Mouse (Mus musculus) layer of hippocampus, adult 18-20 months (tissue): ENCODE results near the gene Serpinb9. TPM values are rescaled to one million over a fixed set of nuclear protein-coding genes. Genes with fewer than 3 reads are reported as not detected.
"Not testable (repeated sequence)": the region's sequence is repeated elsewhere in the genome, so short reads cannot be mapped to it uniquely, and the experiment has no call there.

Experiments
- DNase-seq, 2 experiments: peaks; one replicate each; pipeline ENCODE4 v3.0.0; 2022; ENCODE audit warnings: low spot score in 2 of 2
- long read RNA-seq: library from polyadenylated mRNA; stranded (forward); transcript quantifications from one replicate; pipeline ENCODE4 v2.0.0, GENCODE M21; 2021
- total RNA-seq, 2 experiments: library from RNA; stranded (reverse); gene quantifications; 2 replicates each; pipeline ENCODE4 v1.2.3; 2021

Serpinb9 gene
- 1 to 10 TPM; 5.7 to 6.1 TPM for total RNA-seq
- long read RNA-seq, transcript Serpinb9-201 (7 exons, 3,397 nt), result major isoform, 8 of 8 reads
- long read RNA-seq, partial matches to known transcripts, result 0 of 8 reads
- long read RNA-seq, other reads (novel, unspliced or antisense), result 0 of 8 reads

DNA sequence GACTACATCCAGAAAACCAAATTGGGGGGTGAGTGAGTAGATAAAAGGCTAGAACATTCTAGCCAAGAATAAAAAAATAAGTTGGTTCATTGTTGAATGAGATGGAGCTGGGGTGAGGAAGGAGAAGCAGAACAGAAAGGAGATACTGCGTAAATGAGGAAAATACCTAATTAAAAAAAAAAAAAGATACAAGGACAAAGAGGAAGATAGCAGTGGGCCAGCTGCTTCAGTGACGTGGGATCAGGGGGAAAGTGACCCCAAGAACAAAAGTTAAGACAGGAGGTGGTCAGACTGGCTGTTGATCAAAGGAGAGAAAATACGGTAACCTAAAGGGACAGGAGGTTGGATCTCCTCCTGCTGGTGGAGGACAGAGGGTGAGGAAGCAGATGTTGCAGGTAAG is at the start of gene Serpinb9:
Serpinb9 (plus strand) TSS at position 301 of the 400 bp plus-strand sequence.
- no peak for DNase-seq

DNA sequence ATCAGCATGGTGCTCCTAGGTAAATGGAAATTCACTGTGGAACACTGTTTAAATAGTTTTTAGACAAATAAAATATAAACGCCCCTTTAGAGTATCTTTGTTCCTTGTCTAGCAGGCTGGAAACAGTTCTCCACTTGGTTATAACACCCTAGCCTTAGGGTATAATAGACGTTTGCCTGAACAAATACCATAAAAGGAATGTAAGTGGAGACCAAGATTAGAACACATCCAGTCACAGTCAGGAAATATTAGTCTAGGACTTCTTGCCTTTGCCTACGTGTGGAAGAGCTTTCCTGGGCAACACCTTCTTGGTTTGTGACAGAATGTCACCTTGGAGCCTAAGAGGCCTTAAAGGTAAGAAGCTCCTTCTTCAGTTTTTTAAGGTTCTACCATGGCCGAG is 46.5 kb upstream of the Serpinb9 start:
- DNase-seq, result no peak

DNA sequence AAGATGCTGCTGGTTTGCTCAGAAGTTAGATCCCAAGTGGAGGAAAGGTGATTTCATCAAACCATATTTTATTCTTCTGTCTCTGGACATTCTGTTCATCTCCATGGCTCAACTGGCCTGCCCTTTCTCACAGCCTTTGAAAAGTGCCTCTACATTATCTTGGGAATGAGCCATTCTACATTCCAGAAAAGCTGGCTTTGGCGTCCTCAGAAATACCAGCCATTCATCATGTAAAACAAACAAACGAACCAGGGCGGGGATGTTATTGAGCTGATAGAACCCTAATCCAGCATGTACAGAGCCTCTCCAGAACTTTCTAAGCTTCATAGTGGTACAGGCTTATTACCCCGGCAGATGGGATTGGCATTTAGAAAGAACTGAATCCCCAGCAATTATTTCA is 45.1 kb upstream of the Serpinb9 start:
- DNase-seq, result no peak

DNA sequence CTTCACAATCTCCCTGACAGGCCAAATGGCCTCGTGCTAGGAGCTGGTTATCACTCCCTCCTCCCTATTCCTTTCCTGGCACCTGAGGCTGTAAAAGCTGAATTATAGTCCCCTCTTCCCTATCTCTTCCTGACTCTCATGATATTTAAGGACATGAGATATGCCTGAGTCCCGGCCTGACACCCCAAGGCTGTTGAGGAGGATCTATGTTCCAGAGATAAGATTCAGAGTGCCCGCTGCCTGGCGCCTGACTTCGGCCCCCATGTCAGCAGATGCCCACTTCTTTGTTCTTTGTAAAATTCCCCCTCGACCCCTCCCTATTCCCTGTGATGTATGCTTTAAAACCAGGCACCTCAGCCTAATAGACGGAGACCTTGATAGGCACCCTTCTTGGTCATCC is 44.5 kb upstream of the Serpinb9 start:
- not testable (repeated sequence) for DNase-seq

DNA sequence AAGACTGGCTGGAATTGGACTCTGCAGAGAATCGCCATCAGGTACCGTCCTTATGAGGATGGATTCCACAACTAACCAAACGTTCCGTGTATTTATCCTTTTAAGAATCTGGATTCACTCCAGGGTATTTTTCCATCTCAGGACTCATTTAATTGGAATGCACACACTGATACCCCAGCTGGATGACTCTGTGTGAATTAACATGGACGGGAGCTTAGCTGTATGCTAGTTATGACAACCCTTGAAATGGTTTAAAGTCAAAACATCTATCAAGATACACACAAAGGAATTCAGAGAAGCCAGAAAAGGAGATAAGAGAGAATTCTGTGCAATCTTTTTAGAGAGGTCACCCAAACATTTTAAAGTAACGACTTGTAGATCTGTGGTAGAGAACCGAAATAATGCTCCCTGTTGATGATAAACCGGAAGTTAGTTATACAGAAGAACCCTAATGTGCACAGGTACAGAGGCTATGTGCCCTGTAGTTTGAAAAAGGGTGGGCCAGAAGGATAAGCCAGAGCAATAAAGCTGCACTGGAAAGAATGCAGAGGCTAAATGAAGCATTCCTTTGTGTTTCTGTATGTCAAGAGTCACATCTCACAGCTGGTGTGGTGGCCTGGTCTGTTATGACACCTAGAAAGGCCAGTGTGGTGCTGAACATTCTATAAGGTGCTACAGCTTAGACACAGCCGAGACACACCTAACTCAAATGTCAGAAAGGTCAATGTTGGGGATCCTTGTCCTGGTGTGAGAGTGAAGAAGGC is 38.9 kb upstream of the Serpinb9 start:
- no peak for DNase-seq

DNA sequence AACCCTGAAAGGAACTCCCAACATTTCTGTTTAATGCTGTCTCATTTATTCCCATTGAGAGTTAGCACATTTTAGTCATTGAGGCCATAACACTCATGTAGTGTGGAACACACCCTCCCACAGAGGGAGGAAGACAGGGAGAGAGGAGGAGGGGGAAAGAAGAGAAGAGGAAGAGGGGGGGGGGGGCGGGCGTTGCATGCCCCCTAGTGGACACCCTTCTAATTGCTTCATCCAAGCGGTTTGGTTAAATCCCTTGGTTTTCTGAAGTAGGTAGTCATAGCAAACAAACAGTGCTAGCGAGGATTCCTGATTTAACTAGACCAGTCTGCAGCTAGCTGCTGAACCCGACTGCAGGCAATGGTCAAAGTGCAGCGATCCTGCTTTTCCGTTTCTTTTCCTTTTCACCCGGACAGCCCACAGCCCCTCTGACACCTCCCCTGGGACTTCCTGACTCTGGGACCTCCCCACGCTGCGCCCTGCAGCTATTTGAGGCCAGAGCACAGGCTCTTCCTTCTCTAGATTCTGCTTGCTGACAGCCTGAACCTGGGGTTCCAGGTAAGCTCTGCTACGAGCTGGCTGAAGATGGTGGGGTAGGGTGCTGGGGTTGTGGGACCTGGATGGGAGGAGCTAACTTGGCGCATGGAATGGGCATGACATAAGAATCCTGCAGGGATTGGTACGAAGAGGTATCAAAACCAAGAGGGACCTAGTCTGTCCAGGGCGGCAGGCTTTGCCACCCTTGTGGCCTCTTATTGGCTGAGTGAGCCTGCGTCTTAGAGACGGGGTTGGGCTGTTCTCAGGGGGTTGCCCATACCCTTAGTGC is 37.9 kb upstream of the Serpinb9 start, which contains the start of gene Serpinb6b:
Serpinb6b (plus strand) TSS at position 221 of the 823 bp plus-strand sequence.
- DNase-seq, result peak in 1 of 2 experiments; percentile 2

DNA sequence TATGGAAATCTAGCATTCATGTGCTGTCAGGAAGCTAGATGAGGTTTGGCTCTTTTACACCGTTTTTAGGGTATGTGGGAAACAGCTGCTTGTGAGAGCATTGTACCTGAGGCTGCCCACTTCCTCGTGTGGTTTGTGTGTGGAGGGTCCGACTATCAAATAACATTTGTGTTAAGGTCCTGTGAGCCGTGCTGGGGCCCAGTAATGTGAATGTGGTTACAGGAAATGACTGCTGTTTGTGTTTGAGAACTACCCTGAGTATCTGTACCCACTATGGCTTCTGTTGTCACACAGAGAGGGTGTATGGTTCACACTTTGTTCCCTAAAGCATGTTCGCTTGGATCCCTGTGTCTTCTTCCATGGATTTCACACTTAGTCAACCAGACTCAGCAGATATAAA is 36.9 kb upstream of the Serpinb9 start:
- no peak for DNase-seq

DNA sequence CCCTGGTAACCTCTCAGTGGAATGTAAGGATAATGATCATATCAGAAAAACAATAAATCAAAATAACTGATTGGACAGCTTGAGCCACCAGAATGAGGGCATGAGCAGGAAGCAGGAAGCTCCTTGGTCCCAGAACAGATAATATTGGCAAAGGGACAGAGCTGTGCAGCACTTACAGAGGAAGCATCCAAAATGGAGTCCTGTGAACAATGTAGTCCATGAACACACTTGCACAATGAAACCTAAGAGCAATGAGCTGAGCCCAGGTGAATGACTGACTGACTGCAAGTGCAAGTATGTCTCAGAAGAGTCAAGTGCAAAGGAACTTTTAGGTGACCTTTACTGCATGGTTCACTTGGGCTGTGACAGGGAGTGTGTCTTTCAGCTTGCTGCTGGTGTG is 35.8 kb upstream of the Serpinb9 start:
- DNase-seq, result no peak

DNA sequence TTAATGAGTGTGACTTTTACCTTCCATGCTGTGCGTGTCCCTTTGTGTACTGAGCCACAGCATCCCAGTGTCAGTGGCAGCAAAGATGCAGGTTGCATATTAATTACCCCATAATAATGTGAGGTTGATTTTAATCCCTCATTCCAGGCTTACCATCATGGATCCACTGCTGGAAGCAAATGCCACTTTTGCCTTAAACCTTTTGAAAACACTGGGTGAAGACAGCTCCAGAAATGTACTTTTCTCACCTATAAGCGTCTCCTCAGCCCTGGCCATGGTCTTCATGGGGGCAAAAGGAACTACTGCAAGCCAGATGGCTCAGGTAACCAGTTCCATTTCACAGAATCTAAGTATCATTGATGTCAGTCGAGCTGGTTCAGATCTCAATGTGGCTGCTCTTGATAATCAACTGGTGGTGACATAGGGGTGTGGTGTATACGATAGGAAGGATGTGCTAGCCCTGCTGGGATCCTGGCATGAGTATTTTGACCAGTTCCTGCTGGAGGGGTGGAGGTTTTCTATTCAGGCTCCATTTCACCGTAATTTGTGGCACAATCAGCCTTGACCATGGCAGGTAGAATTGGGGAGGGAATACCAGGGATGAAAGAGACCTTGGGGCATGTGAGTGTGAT is 34.6 kb upstream of the Serpinb9 start:
- no peak for DNase-seq

DNA sequence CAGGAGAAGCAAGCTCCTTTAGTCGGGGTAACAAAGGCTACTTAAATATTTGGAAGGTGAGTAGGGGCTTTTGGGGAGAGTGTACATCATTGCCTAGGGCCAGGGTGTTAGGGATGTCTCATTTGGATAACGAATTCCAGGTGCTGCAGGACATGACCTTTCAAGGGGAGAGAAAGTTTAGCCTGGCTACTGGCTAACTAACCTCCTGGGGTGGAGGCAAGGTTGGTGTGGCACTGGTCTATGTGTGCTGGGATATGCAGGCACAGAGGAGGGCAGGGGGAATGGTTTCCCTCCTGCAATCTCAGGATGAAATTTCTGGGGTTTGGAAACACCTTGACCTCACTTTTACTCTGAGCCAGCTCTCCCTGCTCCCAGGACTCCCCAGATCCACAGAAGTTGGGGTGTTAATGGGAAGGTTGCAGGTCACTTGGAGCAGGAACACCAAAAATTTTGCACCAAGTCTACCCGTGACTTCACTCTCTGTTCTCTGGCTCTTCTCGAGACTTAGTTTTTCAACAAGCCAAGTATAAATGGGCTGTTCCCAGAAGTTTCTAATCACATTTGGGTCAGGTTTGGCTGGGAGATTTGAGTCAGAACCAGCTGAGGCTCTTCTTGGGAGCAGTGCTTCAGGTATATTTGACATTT is 33.9 kb upstream of the Serpinb9 start:
- DNase-seq, result no peak

DNA sequence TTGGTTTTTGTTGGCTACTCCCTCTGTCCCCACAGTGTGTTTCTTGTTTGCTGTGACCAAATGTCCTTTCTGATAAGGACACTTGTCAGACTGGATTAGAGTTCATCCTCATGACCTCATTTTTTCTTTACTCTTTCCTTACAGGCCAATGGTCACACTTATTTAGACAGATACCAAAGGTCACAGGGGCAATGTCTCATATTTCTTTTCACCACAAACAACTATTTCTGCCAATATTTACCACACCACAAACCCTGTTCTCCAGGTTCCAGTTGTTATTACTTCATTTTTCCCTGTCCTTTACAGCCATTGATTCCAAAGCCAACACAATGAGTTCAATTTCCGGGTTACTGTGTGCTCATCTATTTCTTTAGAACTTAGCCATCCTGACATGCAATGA is 33.4 kb upstream of the Serpinb9 start:
- no peak for DNase-seq

DNA sequence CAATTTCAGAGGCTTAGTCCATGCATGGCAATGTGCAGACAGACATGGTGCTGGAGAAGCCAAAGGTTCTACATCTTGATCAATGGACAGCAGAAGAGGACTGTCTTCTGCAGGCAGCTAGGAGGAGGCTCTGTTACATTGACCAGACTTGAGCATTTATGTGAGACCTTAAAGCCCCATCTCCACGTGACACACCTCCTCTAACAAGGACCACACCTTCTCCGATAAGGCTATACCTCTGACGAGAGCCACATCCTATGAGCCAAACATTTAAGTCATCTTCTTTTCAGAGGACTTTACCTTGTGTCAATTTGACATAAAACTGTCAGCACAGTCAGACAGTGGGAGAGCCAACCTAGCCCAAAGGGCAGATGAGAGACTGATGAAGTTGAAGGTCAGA is 32.3 kb upstream of the Serpinb9 start:
- no peak for DNase-seq

DNA sequence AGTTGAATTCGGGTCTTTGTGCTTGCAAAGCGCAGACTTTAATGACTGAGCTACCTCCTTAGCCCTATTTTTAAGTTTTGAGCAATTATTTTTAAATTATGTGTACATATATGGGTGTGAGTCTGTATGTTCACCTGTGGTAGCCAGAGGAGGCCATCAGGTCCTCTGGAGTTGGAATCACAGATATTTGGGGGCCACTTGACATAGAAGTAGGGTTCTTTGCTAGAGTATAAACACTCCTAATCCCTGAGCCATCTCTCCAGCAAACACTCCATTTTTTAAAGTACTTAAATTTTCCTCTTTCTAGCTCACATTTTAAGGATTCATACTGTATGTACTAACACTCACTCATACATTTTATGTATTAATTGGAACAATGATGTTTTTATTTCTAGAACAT is 28.8 kb upstream of the Serpinb9 start:
- DNase-seq, result no peak

DNA sequence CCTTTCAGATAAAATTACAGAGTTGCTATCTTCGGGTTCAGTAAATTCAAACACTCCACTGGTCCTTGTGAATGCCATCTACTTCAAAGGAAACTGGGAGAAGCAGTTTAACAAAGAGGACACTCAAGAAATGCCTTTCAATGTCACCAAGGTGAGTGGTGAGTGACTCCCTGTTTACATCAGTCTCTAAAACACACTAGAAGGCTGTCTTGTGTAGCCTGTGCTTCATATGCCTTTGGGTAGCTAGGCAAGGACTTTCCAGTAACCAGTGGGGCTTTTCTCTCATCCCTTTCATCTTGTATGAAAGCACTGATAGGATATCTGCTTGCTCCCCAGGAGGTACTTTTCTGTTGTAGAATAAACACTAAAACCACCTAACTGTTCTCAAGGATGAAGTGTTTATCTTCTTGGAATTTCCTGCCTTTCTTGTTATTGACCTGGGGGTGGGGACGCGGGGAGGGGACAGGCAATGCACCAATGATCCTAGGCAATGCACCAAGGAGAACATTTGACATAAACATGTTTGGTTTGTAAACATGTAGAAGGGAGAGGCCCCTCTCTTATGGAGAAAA is 28.1 kb upstream of the Serpinb9 start:
- DNase-seq, result no peak

DNA sequence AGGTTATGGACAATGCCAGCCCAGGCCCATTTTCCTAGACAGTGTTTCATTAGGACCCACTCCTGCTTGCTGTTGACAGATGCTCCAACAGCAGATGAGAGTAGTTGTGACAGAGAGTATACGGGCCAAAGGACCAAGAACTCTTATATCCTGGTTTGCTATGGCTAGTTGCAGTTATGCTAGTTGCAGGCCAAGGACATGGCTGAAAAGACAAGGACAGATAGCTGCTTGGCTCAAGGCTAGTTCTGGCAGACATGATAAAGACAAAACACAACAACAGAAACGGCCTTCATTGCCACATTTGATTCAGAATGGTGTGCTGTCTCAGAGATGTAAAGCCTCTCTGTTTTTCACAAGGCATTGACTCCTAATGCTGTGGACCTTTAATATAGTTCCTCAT is 27.3 kb upstream of the Serpinb9 start:
- DNase-seq, result no peak

DNA sequence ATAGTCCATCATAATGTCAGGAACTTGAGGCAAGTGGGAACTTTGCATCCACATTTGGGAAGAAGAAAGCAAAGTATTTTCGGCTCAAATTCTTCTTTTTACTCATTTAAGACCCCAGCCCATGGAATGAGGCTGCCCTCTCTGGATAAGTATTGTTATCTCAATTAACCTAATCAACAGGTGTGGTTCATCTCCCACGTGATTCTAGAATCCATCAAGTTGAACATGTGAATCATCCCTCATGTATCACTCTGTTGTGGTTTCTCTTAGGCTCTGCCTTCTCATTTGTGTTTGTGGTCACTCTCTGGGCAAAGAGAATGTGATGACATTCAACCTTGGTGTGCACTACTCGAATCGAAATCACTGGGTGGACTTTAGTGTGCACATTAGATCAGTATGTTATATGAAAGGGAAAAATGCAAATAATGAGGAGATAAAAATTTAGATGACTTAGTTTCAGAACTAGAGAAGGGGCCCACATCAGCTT is 20.5 kb upstream of the Serpinb9 start:
- DNase-seq, result no peak

DNA sequence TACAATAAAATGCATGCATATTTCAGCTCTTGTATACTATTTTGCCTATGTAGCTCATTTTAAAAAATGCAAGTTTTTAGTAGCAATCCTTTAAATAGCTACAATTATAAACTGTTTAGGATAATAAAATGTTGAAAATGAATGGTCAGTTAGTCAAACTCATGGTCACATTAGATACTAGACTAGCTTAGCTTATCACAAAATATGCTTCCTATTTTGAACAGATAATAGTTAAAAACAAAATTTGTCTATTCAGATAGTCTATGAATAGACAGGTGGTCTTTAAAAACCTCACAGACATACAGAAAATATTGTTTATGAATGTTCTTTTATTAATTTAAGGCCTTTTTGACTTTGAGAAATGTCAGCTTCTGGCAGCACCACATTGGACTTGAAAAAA is 16.8 kb upstream of the Serpinb9 start:
- DNase-seq, result no peak

DNA sequence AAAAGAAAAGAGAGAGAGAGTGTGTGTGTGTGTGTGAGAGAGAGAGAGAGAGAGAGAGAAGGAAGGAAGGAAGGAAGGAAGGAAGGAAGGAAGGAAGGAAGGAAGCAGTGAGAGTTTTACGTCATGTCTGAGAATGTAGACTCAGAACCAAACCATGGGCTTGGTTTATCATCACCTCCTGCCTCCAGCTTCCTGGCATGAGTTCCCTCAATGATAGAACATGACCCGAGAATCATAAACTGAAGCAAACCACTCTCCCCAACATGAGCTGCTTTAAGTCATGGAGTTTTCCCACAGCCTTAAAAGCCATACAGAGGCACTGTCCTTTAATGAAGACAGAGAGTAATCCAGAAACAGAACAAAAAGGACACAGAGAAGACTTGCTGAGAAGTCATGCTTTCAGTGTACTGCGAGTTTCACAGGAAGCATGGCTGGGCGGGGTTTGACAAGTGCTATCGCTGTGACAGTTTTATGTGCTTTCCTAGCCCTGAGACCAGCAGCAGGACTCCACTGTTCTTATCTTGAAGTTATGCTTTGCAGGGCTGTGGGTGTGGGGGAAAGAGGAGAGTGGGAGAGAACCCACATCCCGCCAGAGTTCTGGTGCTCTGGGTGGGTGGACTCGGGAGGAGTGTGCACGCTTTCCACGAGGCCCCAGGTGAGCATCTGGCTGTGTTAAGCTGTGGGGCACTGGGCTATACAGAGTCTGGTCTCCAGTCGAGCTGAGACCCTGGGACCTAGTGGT is 9.7 kb upstream of the Serpinb9 start:
- no peak for DNase-seq

DNA sequence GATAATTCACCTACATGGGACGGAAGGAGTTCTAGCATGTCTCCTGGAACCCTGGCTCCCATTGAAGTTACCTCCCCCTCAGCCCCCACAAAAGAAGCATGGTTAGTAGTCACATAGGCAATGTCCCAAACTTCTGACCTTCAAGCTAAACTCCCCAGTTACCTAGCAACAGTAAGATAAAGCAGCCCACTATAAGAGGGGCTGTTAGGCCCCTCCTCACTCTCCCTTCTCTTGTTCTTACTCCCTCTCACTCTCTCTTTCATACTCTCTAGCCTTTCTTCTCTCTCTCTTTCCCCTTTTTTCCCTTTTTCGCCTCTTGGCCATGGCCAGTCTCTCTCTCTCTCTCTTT is 9.2 kb upstream of the Serpinb9 start:
- DNase-seq, result no peak

DNA sequence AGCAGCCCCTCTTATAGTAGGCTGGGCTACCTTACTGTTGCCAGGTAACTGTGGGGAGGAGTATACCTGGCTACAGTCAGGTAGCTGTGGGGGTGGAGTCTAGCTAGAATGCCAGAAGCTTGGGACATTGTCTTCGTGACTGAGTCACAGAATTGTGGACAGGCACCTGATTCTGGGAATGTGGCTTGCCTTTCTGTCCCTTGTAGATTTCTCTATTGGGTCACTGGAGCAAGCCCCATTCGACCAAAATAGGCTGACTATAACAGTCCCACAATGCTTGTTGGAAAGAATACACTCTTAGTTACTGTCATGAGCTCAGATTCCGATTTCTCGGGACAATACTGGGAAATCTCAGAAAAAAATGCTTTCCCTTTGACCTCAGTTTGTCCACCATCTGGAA is 8.0 kb upstream of the Serpinb9 start:
- DNase-seq, result no peak
